In the genomic region with DNA sequence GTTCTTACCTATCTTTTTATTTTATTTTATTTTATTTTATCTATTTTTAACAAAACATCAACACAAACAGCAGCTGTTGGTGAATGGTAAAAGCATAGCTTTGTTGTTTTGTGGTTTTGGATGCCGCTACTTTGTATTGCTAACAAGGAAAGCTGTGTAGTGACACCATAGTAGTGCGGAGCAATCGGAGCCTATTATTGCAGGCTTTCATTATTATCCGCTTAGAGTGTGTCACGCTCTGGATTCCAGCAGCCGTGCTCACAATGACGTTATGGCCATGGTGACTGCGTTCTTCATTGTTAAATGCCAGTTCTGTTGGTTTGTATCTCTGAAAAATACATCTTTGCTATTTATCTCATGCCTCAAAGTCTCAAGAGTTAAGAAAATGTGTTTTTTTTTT, we compare ENCODE assay signal across 17 mouse cellular contexts.
DNase-seq lines count a peak whose midpoint lies in the region; ATAC-seq and TF ChIP-seq lines count a peak whose summit lies in the region.
"Had no signal": no experiment of that assay in that cellular context is flagged by ENCODE, and none has a peak within 500 bp of the region (broad histone marks: within the 10 kb centered on the region; RNA-seq: fewer than 3 reads in every experiment).

No protein-coding gene starts in this region.

- ATAC-seq in hindbrain, embryonic 16.5 days, result no peak
- ATAC-seq in midbrain, embryonic 16.5 days, result no peak

- peak overlapping the region; percentile 36 for H3K4me2 ChIP-seq in hindbrain, embryonic 16.5 days (ENCODE audit: low read length)
- H3K4me2 ChIP-seq in midbrain, embryonic 16.5 days (ENCODE audit: low read length), result peak overlapping the region; percentile 29
- H3K4me2 ChIP-seq: embryonic facial prominence, embryonic 15.5 days; heart, embryonic 15.5 days; limb, embryonic 15.5 days had no signal

- DNase-seq in testis, postnatal 14 days (ENCODE audit: low spot score), result no peak
- DNase-seq in kidney, adult 8-10 months, result no peak
- no peak for DNase-seq in layer of hippocampus, adult 9-10 months (ENCODE audit: low spot score)
- no peak for DNase-seq in right cerebral cortex, adult 18-20 months
- DNase-seq: adrenal gland, postnatal 36 days; cerebellum, adult 8-10 months; kidney, adult 11 months; kidney, postnatal 14 days; lung, postnatal 14 days; thymus, adult 2 months had no signal

- H3K9me3 ChIP-seq in hindbrain, embryonic 16.5 days (ENCODE audit: control insufficient read depth, low read length), result no peaks in the 10 kb centered on the region
- no peaks in the 10 kb centered on the region for H3K9me3 ChIP-seq in midbrain, embryonic 16.5 days (replicated peaks; ENCODE audit: control insufficient read depth, low read length, poor library complexity, severe bottlenecking)
- H3K9me3 ChIP-seq: embryonic facial prominence, embryonic 15.5 days; forebrain, embryonic 10.5 days; heart, embryonic 15.5 days; limb, embryonic 15.5 days had no signal

- peaks cover 14% of the 10 kb centered on the region for H3K4me1 ChIP-seq in testis, adult 2 months (ENCODE audit: control insufficient read depth, insufficient read depth, low read length)
- peaks cover 19% of the 10 kb centered on the region for H3K4me1 ChIP-seq in hindbrain, embryonic 16.5 days (ENCODE audit: control insufficient read depth, insufficient read depth, low read depth, low read length)
- H3K4me1 ChIP-seq in midbrain, embryonic 16.5 days (ENCODE audit: control insufficient read depth, insufficient read depth, low read length), result peaks cover 24% of the 10 kb centered on the region

- no peak for TF ChIP-seq POLR2A in testis, adult 2 months (IDR thresholded peaks at IDR 0.05; ENCODE audit: control insufficient read depth, low read depth, low read length)

- H3K36me3 ChIP-seq in testis, adult 2 months (ENCODE audit: control insufficient read depth, insufficient read depth, low read length), result no peaks in the 10 kb centered on the region
- H3K36me3 ChIP-seq in hindbrain, embryonic 16.5 days (ENCODE audit: control insufficient read depth, insufficient read depth, low read length), result no peaks in the 10 kb centered on the region
- H3K36me3 ChIP-seq in midbrain, embryonic 16.5 days (ENCODE audit: control insufficient read depth, insufficient read depth, low read length), result no peaks in the 10 kb centered on the region
- H3K36me3 ChIP-seq: embryonic facial prominence, embryonic 15.5 days; forebrain, embryonic 10.5 days; heart, embryonic 15.5 days; limb, embryonic 15.5 days had no signal

- 24% methylated on average over 8 of the region's 8 CpGs for WGBS in hindbrain, embryonic 16.5 days
- WGBS in midbrain, embryonic 16.5 days, result 7% methylated on average over 8 of the region's 8 CpGs

- no peak for TF ChIP-seq CTCF in testis, adult 2 months (IDR thresholded peaks at IDR 0.05; ENCODE audit: control insufficient read depth, insufficient read depth, insufficient replicate concordance, low read depth, low read length)

- H3K9ac ChIP-seq in hindbrain, embryonic 16.5 days (ENCODE audit: low read depth, low read length), result no peak overlapping the region
- no peak overlapping the region for H3K9ac ChIP-seq in midbrain, embryonic 16.5 days (ENCODE audit: low read depth, low read length)
- H3K9ac ChIP-seq: embryonic facial prominence, embryonic 15.5 days; heart, embryonic 15.5 days; limb, embryonic 15.5 days had no signal

- peaks cover 6% of the 10 kb centered on the region for H3K27me3 ChIP-seq in testis, adult 2 months (ENCODE audit: control insufficient read depth, insufficient read depth, low read length)
- no peaks in the 10 kb centered on the region for H3K27me3 ChIP-seq in hindbrain, embryonic 16.5 days (replicated peaks; ENCODE audit: control insufficient read depth, insufficient read depth, low read length)
- no peaks in the 10 kb centered on the region for H3K27me3 ChIP-seq in midbrain, embryonic 16.5 days (ENCODE audit: control insufficient read depth, insufficient read depth, low read depth, low read length)

- no peak overlapping the region for H3K27ac ChIP-seq in testis, adult 2 months (ENCODE audit: control insufficient read depth, insufficient read depth, low read depth, low read length)
- no peak overlapping the region for H3K27ac ChIP-seq in hindbrain, embryonic 16.5 days (ENCODE audit: low read depth, low read length)
- no peak overlapping the region for H3K27ac ChIP-seq in midbrain, embryonic 16.5 days (ENCODE audit: low read length)
- H3K27ac ChIP-seq: embryonic facial prominence, embryonic 15.5 days; forebrain, embryonic 10.5 days; heart, embryonic 15.5 days; limb, embryonic 15.5 days had no signal

- H3K4me3 ChIP-seq in testis, adult 2 months (ENCODE audit: control insufficient read depth, low read depth, low read length), result peak overlapping the region; percentile 32; the same call in 1 of the 2 replicates
- H3K4me3 ChIP-seq in hindbrain, embryonic 16.5 days (ENCODE audit: low read length), result no peak overlapping the region
- no peak overlapping the region for H3K4me3 ChIP-seq in midbrain, embryonic 16.5 days (ENCODE audit: low read depth, low read length)
- H3K4me3 ChIP-seq: embryonic facial prominence, embryonic 15.5 days; forebrain, embryonic 10.5 days; heart, embryonic 15.5 days; limb, embryonic 15.5 days had no signal
